Mouse (Mus musculus) limb, embryonic 12.5 days (tissue): ENCODE results near the gene Fzd1. TPM values are rescaled to one million over a fixed set of nuclear protein-coding genes. Genes with fewer than 3 reads are reported as not detected.

Experiments used
- ATAC-seq: fragments of 200-750 bp; cut with Nextera tagmentation; 2 replicates; pipeline ENCODE4 v1.8.0; 2017; ENCODE audit warnings: low read depth, moderate TSS enrichment; ENCODE audit not compliant: insufficient number of reproducible peaks, insufficient read depth, low FRiP score, low TSS enrichment
- H3K27ac ChIP-seq: fragments of 300-500 bp; sonication (generic); 2 replicates; pipeline ENCODE4 v1.5.1; 2016; ENCODE audit warnings: mild to moderate bottlenecking, moderate library complexity
- H3K27me3 ChIP-seq: fragments of 300-500 bp; sonication (generic); 2 replicates; pipeline ENCODE4 v1.6.1; 2016; ENCODE audit warnings: mild to moderate bottlenecking, moderate library complexity
- H3K36me3 ChIP-seq: fragments of 300-500 bp; sonication (generic); 2 replicates; pipeline ENCODE4 v1.6.1; 2016; ENCODE audit warnings: mild to moderate bottlenecking, moderate library complexity
- H3K4me1 ChIP-seq: fragments of 300-500 bp; sonication (generic); replicated peaks from 2 replicates; pipeline ENCODE4 v1.6.1; 2016
- H3K4me2 ChIP-seq: fragments of 300-500 bp; sonication (generic); 2 replicates; pipeline ENCODE4 v1.6.1; 2016; ENCODE audit warnings: mild to moderate bottlenecking, moderate library complexity
- H3K4me3 ChIP-seq: fragments of 300-500 bp; sonication (generic); replicated peaks from 2 replicates; pipeline ENCODE4 v1.5.1; 2016; ENCODE audit warnings: mild to moderate bottlenecking
- H3K9ac ChIP-seq: fragments of 300-500 bp; sonication (generic); replicated peaks from 2 replicates; pipeline ENCODE4 v1.6.1; 2016; ENCODE audit warnings: mild to moderate bottlenecking, moderate library complexity
- H3K9me3 ChIP-seq: fragments of 300-500 bp; sonication (generic); 2 replicates; pipeline ENCODE4 v1.6.1; 2016; ENCODE audit warnings: mild to moderate bottlenecking, moderate library complexity
- WGBS: fragments of 180-500 bp; shearing (Covaris S2); methylation state at CpG from one replicate; pipeline ENCODE4 v1.1.7; 2016; 5-methylcytosine and 5-hydroxymethylcytosine counted together
- microRNA-seq: library from miRNA; unstranded; fragments of <30 nt; microRNA quantifications from one replicate; pipeline ENCODE4, GENCODE M21; 2017
- polyA plus RNA-seq: library from polyadenylated mRNA; unstranded; fragments of >200 nt; fragmentation: Nextera tagmentation; extraction: Ambion mirVana; gene quantifications from 2 replicates; pipeline ENCODE4 v1.2.1, GENCODE M21; 2016

The Fzd1 gene
- polyA plus RNA-seq, 1 experiment from 2014 or later: 34.1 TPM

DNA sequence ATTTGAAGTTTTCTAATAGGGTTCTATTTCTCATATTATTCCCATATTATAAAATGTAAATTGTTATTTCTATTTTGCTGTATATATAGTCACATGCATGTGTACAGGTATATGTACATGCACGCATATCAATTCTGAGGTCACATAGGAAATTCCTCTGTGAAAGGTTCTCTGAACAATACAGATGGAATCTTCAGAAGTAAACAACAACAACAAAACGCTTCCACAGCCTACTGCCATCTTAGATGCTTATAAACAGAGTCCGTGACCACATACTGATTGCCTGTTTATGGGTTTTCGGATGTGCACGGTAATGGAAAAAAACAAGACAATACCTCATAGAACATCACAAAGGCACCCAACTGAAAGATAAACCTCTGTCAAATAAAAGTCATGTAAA is 4.7 kb downstream of the Fzd1 start:
- H3K4me1 ChIP-seq: peaks cover 23% of the 10 kb centered on the region
- H3K9me3 ChIP-seq: no peaks in the 10 kb centered on the region
- peaks cover 5% of the 10 kb centered on the region; the same call in 1 of the 2 replicates for H3K36me3 ChIP-seq
- no peaks in the 10 kb centered on the region; the same call in 1 of the 2 replicates for H3K27me3 ChIP-seq
- H3K27ac ChIP-seq: no peak overlapping the region
- 92% methylated on average over 5 of the region's 5 CpGs for WGBS
- H3K4me2 ChIP-seq: no peak overlapping the region
- no peak for ATAC-seq
- no peak overlapping the region for H3K9ac ChIP-seq
- H3K4me3 ChIP-seq: no peak overlapping the region

- ATAC-seq: no peak
- no peaks in the 10 kb centered on the region for H3K36me3 ChIP-seq
- WGBS: 72% methylated on average over 4 of the region's 4 CpGs
- no peak overlapping the region for H3K4me2 ChIP-seq
- no peaks in the 10 kb centered on the region for H3K9me3 ChIP-seq
- no peak overlapping the region for H3K4me3 ChIP-seq
- no peak overlapping the region for H3K27ac ChIP-seq
- H3K4me1 ChIP-seq: peaks cover 8% of the 10 kb centered on the region
- no peak overlapping the region for H3K9ac ChIP-seq
- H3K27me3 ChIP-seq: no peaks in the 10 kb centered on the region
Observed at GRCm38 (mm10) chr5:4742722-4743121, 15.1 kb downstream of the Fzd1 start.

GRCm38 (mm10) chr5:4737013-4737412 is 20.8 kb downstream of the Fzd1 start:
- H3K27ac ChIP-seq: no peak overlapping the region
- ATAC-seq: no peak
- H3K4me3 ChIP-seq: no peak overlapping the region
- no peaks in the 10 kb centered on the region for H3K9me3 ChIP-seq
- no peaks in the 10 kb centered on the region for H3K36me3 ChIP-seq
- 34% methylated on average over 6 of the region's 6 CpGs for WGBS
- no peak overlapping the region for H3K4me2 ChIP-seq
- no peak overlapping the region for H3K9ac ChIP-seq
- H3K4me1 ChIP-seq: peaks cover 10% of the 10 kb centered on the region
- no peaks in the 10 kb centered on the region; the same call in 1 of the 2 replicates for H3K27me3 ChIP-seq

DNA sequence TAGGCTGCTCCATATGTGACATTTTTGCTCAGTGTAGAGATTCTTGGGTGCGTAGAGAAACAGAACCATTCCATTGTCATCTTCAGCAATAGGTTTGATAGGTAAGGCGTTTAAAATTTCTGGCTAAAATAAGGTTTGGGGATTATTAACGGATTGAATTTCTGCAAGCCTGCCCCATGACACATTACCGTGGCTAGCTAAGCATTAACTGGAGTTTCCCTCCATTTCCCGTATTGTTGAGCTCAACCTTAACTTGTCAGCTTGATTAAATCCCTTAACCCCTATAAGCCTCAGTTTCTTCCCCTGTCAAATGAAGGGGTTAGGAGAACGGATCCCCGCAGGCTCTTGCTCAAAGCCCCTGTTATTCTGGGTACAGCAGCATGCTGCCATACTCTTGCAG is 22.4 kb downstream of the Fzd1 start:
- no peak for ATAC-seq
- Histone ChIP-seq H3K9ac (no peak overlapping the region), H3K4me3 (no peak overlapping the region)

GRCm38 (mm10) chr5:4733239-4733638 is 24.6 kb downstream of the Fzd1 start:
- Histone ChIP-seq H3K4me2 (no peak overlapping the region), H3K4me3 (no peak overlapping the region), H3K9me3 (no peaks in the 10 kb centered on the region), H3K27ac (no peak overlapping the region), H3K27me3 (no peaks in the 10 kb centered on the region; the same call in 1 of the 2 replicates), H3K9ac (no peak overlapping the region), H3K4me1 (peaks cover 4% of the 10 kb centered on the region), H3K36me3 (no peaks in the 10 kb centered on the region)
- WGBS: 57% methylated on average over 4 of the region's 4 CpGs
- no peak for ATAC-seq

More for the DNA sequence above, 22.4 kb downstream of the Fzd1 start:
- no peak overlapping the region for H3K4me2 ChIP-seq
- 80% methylated on average over 7 of the region's 7 CpGs for WGBS
- H3K4me1 ChIP-seq: peaks cover 4% of the 10 kb centered on the region
- no peaks in the 10 kb centered on the region; the same call in 1 of the 2 replicates for H3K27me3 ChIP-seq
- no peaks in the 10 kb centered on the region for H3K36me3 ChIP-seq
- H3K27ac ChIP-seq: no peak overlapping the region
- H3K9me3 ChIP-seq: no peaks in the 10 kb centered on the region

DNA sequence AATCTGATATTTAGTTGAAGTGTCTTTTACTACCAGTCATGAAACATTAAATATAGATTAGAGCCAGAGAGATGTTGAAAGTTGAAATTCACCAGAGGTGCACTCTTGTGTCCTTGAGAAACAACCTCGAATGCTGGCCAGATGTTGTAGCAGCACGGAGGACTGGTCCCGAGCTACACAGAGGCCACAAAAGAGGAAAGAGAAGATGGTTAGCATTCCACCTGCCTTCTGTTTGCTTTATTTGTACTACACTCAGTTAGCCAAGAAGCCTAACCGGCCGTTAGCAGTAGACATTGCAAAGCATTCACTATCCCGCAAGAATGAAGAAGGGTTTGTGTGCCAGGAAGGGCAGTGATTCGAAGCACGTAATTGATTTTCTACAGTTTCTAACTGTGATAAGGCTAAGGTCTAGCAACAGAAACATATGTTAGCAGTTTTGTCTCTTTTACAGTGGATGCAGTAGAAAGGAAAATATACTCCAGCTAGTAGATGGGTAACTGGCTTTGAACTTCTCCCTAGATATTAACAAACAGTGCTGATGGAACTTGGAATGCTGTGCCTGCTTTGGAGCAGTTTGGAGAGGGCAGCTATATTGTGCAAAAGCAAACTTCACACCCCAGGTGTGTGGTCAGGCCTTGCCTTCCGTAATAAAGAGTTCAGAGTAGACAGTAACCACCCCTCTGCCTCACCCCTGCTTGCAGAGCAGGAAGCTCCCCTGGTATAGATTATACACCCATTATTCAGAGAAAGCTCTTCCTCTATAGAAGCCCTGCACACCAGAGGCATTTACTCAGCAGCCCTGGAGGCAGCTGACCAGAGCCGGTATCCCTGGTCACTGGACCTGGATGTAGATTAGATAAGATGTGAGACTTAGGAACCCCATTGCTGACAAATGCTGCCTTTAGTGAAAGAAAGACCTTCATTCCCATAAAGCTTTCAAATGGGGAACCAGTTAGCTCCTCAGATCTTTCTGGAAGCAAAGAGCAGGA is 25.3 kb downstream of the Fzd1 start:
- no peak overlapping the region for H3K27ac ChIP-seq
- H3K36me3 ChIP-seq: no peaks in the 10 kb centered on the region
- H3K4me2 ChIP-seq: no peak overlapping the region
- H3K9ac ChIP-seq: no peak overlapping the region
- no peak overlapping the region for H3K4me3 ChIP-seq
- H3K4me1 ChIP-seq: peaks cover 4% of the 10 kb centered on the region
- ATAC-seq: no peak
- WGBS: 71% methylated on average over 10 of the region's 10 CpGs
- no peaks in the 10 kb centered on the region for H3K9me3 ChIP-seq
- no peaks in the 10 kb centered on the region; the same call in 1 of the 2 replicates for H3K27me3 ChIP-seq

- no peak overlapping the region for H3K27ac ChIP-seq
- H3K4me1 ChIP-seq: peaks cover 4% of the 10 kb centered on the region
- no peaks in the 10 kb centered on the region; the same call in 1 of the 2 replicates for H3K27me3 ChIP-seq
- 78% methylated on average over 5 of the region's 5 CpGs for WGBS
- no peak overlapping the region for H3K4me2 ChIP-seq
- no peak overlapping the region for H3K4me3 ChIP-seq
- H3K9me3 ChIP-seq: no peaks in the 10 kb centered on the region
- no peaks in the 10 kb centered on the region for H3K36me3 ChIP-seq
- H3K9ac ChIP-seq: no peak overlapping the region
- ATAC-seq: no peak
Observed at GRCm38 (mm10) chr5:4731743-4732215, 26.1 kb downstream of the Fzd1 start.

DNA sequence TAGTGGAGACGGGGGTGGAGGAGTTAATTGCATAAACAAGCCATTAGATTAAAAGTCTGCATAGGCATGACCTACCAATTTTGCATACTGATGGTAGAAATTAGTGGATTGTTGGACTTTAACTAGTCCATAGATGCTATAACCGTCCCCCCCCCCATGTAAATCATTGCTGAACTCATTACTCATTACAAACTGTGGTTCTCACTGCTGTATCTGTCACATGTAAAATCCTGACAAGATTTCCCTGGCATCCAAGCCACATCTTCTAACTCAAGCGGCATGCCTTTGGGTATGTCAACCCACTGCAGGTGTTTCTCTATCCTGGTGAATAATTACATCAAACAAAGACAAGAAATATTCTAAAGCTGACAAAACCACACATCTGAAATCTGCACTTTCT is 26.8 kb downstream of the Fzd1 start:
- Histone ChIP-seq H3K27me3 (no peaks in the 10 kb centered on the region; the same call in 1 of the 2 replicates), H3K9ac (no peak overlapping the region), H3K4me3 (no peak overlapping the region), H3K4me2 (no peak overlapping the region), H3K27ac (no peak overlapping the region), H3K36me3 (no peaks in the 10 kb centered on the region), H3K9me3 (no peaks in the 10 kb centered on the region), H3K4me1 (peaks cover 4% of the 10 kb centered on the region)
- WGBS: 89% methylated on average over 3 of the region's 3 CpGs
- ATAC-seq: no peak

Small RNA genes within 50 kb of the gene (microRNA-seq; reads per million reads assigned to microRNA genes)
- not detected for gene Gm44483
